ENCODE assay signal across 37 mouse cellular contexts in the genomic region with DNA sequence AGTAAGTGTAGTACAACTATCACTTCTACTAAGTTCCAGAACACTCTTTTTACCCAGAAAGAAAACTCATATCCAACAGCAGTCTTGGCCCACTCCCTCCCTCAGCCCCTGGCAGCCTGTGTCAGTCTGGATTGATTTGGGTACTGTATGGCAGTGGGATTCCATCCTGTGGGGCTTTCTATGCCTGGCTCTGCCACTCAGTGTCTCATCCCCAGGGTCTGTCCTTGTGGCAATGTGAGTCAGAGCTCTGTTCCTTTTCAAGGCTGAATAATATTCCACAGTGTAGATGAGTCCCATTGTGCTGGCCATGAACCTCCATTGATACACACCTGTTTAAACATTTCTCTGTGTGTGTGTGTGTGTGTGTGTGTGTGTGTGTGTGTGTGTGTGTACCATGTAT. TPM values are rescaled to one million over a fixed set of nuclear protein-coding genes. Genes with fewer than 3 reads are reported as not detected.
"Had no signal": no experiment of that assay in that cellular context is flagged by ENCODE, and none has a peak within 500 bp of the region (broad histone marks: within the 10 kb centered on the region; RNA-seq: fewer than 3 reads in every experiment).

No protein-coding gene starts in this region.

- H3K27ac ChIP-seq: hindbrain, embryonic 10.5 days; hindbrain, embryonic 12.5 days; hindbrain, embryonic 14.5 days; intestine, embryonic 15.5 days; left cerebral cortex, adult 2 months; limb, embryonic 10.5 days; limb, embryonic 12.5 days; liver, embryonic 13.5 days had no signal

- H3K9ac ChIP-seq: heart, embryonic 12.5 days; hindbrain, embryonic 12.5 days; hindbrain, embryonic 14.5 days; intestine, embryonic 15.5 days; limb, embryonic 12.5 days; liver, embryonic 13.5 days had no signal

- H3K36me3 ChIP-seq: heart, embryonic 12.5 days; hindbrain, embryonic 10.5 days; hindbrain, embryonic 12.5 days; intestine, embryonic 15.5 days; limb, embryonic 10.5 days; limb, embryonic 12.5 days; liver, embryonic 13.5 days had no signal

- H3K27me3 ChIP-seq: heart, embryonic 12.5 days; intestine, embryonic 15.5 days; liver, embryonic 13.5 days had no signal

- DNase-seq: gastrocnemius, postnatal 14 days; heart, postnatal 10 days; heart, postnatal 4 days; kidney, adult 18-20 months; kidney, adult 8-10 months; kidney, postnatal 10 days; kidney, postnatal 25 days; kidney, postnatal 4 days; liver; liver, embryonic 13.5 days had no signal

- H3K4me1 ChIP-seq: hindbrain, embryonic 10.5 days; hindbrain, embryonic 12.5 days; intestine, embryonic 15.5 days; limb, embryonic 10.5 days; limb, embryonic 12.5 days had no signal

- H3K4me3 ChIP-seq: heart, embryonic 12.5 days; hindbrain, embryonic 10.5 days; hindbrain, embryonic 12.5 days; intestine, embryonic 15.5 days; layer of hippocampus, adult 2 months; left cerebral cortex, adult 2 months; limb, embryonic 10.5 days; limb, embryonic 12.5 days; liver, embryonic 13.5 days had no signal

RNA-seq across cellular contexts. Expression of a gene that starts 53.2 kb away (rescaled TPM):
- total RNA-seq: gastrocnemius, adult 8-10 months; gastrocnemius, postnatal 14 days; gastrocnemius, postnatal 4 days; granulocyte monocyte progenitor cell, adult 5-6 weeks; heart, postnatal 10 days; heart, postnatal 25 days; heart, postnatal 4 days; layer of hippocampus, adult 2 months; layer of hippocampus, postnatal 10 days; layer of hippocampus, postnatal 25 days; left cerebral cortex, adult 2 months; left cerebral cortex, postnatal 14 days; left cerebral cortex, postnatal 36 days had no signal
- polyA plus RNA-seq: frontal cortex, adult 2 months; heart, embryonic 12.5 days; heart, embryonic 14.5 days; heart, embryonic 16.5 days; hindbrain, embryonic 10.5 days; hindbrain, embryonic 12.5 days; hindbrain, embryonic 14.5 days; hindbrain, embryonic 16.5 days; inflammation-experienced regulatory T-cells, adult 6 months; intestine, embryonic 15.5 days; intestine, postnatal 0 days; kidney, embryonic 14.5 days; kidney, embryonic 16.5 days; limb, embryonic 10.5 days; limb, embryonic 12.5 days; limb, embryonic 14.5 days; liver, embryonic 11.5 days; liver, embryonic 13.5 days had no signal
